Mouse (Mus musculus): Measurements from ENCODE around the gene Hao2. TPM values are rescaled to one million over a fixed set of nuclear protein-coding genes. Genes with fewer than 3 reads are reported as not detected.
A peak's percentile ranks its signal among the peaks of the same experiment; 100 is the strongest.

Gene Hao2
- polyA plus RNA-seq, 1 experiment from 2014 or later, result not detected

DNA sequence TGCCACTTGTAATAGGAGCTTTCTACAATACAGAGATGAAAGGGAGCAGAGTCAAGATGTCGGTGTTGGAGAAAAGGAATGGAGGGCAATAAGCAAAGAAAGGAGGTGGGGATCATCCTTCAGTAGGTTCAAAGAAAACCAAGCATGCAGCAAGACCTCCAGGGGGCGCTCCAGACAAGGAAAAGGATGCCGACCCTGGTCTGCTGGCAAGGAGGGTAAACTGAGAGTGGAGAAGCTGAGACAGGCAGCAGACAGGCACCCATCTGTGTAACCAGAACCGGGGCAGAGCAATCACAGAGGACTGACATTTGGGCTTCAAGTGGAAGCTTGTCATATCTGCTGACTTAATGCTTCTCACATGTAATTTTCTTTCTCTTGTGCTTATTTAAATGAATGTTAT, 22.6 kb upstream of the Hao2 start:
- Histone ChIP-seq H3K27ac (replicated peaks) (no peak overlapping the region), H3K9me3 (no peaks in the 10 kb centered on the region), H3K4me1 (no peaks in the 10 kb centered on the region), H3K36me3 (no peaks in the 10 kb centered on the region), H3K27me3 (no peaks in the 10 kb centered on the region), H3K4me2 (replicated peaks) (no peak overlapping the region), H3K9ac (replicated peaks) (no peak overlapping the region), H3K4me3 (no peak overlapping the region)
- WGBS, result 9% methylated on average over 4 of the region's 4 CpGs
- peak; percentile 79 for ATAC-seq (replicated peaks)

DNA sequence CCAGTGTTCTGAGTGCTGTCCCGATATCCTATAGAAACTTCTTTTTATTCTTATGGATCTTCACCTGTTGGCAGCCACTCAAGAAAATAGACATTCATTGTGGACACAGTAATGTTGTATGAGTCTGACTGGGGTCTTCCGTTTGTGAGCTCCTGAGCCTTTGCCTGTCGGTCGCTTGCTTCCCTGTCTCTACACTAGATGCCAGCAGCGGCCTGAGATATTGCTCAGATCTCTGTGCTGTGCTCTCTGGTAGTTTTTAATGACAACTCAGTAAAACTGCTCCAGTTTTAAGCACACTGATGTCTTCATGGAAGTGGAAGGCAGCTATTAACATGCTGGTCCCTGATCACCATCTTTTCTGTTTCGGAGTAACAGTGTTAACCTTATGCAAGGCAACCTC, 20.6 kb upstream of the Hao2 start:
- Histone ChIP-seq H3K4me1 (no peaks in the 10 kb centered on the region), H3K36me3 (no peaks in the 10 kb centered on the region), H3K9me3 (no peaks in the 10 kb centered on the region), H3K27ac (replicated peaks) (no peak overlapping the region), H3K27me3 (no peaks in the 10 kb centered on the region), H3K9ac (replicated peaks) (no peak overlapping the region), H3K4me3 (no peak overlapping the region), H3K4me2 (replicated peaks) (no peak overlapping the region)
- ATAC-seq (replicated peaks), result no peak
- 83% methylated on average over 6 of the region's 6 CpGs for WGBS

DNA sequence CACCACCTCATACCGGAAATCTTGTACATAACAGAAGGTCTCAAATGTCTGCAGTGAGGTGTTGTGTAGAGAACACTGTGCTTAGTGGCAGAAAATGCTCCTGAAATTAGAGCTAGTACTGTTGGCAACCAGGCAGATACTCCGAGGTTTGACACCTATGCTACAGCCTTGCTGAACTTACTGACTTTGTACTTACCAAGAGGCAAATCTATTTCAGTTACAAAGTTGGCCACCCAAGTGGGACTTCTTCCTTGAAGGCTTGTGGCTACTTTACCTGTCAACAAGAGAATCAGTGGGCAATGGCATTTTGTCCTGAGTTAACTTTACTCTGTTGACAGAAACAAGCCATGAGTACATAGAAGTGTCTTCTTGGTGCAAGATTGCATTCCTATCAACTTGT, 4.6 kb upstream of the Hao2 start:
- WGBS, result 93% methylated on average over 2 of the region's 2 CpGs
- Histone ChIP-seq H3K27ac (replicated peaks) (no peak overlapping the region), H3K9ac (replicated peaks) (no peak overlapping the region), H3K4me2 (replicated peaks) (no peak overlapping the region), H3K27me3 (no peaks in the 10 kb centered on the region), H3K36me3 (no peaks in the 10 kb centered on the region), H3K9me3 (no peaks in the 10 kb centered on the region), H3K4me3 (no peak overlapping the region), H3K4me1 (no peaks in the 10 kb centered on the region)
- no peak for ATAC-seq (replicated peaks)

DNA sequence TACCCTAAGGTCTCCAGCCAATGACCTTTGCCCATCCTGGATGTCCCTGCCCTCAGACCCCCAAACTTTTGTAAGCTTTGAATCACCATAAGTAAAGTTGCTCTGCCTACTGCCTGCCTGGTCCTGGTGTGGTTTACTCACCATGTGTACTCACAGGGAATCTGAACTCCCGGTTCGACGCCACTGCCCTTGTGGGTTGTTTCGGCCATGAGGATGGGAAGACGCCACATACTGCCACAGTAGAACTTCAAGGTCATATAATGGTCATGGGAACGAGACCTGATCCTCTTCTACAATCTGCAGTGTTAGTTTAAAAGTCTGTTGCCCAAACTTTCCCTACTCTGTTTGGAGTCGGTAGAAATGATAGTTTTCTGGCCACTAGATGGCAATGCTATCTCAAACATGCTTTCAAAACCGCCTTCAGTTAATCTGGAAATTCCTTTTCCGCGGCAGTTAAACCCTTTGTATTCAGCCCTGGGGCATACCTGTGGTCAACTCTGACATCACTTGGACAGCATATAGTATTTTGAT, 2.1 kb upstream of the Hao2 start:
- Histone ChIP-seq H3K36me3 (no peaks in the 10 kb centered on the region), H3K27ac (replicated peaks) (no peak overlapping the region), H3K9me3 (no peaks in the 10 kb centered on the region), H3K9ac (replicated peaks) (no peak overlapping the region), H3K4me1 (no peaks in the 10 kb centered on the region), H3K27me3 (no peaks in the 10 kb centered on the region), H3K4me2 (replicated peaks) (no peak overlapping the region), H3K4me3 (no peak overlapping the region)
- peak; percentile 46; the same call in 1 of the 2 replicates for ATAC-seq (replicated peaks)
- WGBS, result 47% methylated on average over 10 of the region's 10 CpGs

DNA sequence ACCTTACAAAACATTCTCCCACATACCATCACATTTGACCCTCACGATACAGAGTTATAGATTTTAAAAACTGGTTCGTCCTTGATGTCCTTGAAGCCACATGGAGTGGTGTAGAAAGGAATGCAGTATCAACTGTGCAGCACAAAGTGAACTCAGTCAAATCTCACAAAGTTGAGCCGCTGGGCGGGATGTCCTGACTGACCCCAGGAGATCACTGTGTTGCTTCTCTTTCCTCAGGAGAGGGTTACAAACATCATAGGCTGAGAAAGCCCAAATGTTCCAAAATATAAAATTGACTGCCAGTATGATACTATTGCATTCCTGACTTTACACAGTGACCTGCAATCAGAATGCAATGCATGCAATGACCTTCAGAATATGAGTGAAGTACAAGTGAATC, 2.6 kb downstream of the Hao2 start:
- Histone ChIP-seq H3K9me3 (no peaks in the 10 kb centered on the region), H3K36me3 (no peaks in the 10 kb centered on the region), H3K4me2 (replicated peaks) (no peak overlapping the region), H3K4me3 (no peak overlapping the region), H3K4me1 (no peaks in the 10 kb centered on the region), H3K27me3 (no peaks in the 10 kb centered on the region), H3K9ac (replicated peaks) (no peak overlapping the region), H3K27ac (replicated peaks) (no peak overlapping the region)
- 92% methylated on average over 4 of the region's 4 CpGs for WGBS
- no peak for ATAC-seq (replicated peaks)

DNA sequence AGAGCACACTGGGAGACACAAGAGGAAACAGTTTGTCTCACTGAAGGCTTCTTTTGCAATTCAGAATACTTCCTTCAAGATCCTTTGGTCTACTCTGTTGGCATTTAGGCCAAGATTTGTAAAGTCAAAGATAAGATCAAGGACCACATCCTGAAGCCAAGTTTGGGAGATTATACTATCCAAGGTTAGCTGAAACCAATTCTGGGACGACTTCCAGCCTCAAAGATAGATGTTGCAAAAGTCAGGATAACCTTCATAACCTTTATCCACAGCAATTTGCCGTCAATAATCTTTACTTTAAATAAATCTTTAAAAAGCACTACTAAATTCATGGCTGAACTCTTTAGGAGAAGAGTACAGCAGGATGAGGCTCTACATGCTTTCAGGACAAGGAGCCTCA, 4.8 kb downstream of the Hao2 start:
- WGBS, result 69% methylated on average over 2 of the region's 2 CpGs
- no peak for ATAC-seq (replicated peaks)
- no peaks in the 10 kb centered on the region for H3K4me1 ChIP-seq

DNA sequence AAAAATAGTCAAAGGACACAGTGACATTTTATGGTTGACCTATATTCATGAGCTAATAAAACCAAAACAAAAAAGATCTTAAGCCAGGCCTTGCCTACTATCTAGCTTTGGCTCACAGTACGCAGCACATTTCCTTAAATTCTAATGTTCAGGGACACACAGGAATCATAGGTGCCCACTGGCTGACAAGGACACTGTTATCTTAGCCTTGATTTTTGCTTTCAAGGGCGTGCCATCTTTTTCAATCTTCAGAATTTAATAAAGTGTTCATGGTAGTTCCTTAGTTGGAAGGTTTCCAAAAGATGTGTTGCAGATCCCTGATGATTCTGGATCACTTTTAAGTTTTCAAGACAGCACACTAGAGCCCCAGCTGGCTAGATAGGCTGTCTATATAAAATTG, 12.2 kb downstream of the Hao2 start:
- no peaks in the 10 kb centered on the region for H3K27me3 ChIP-seq
- no peak for ATAC-seq (replicated peaks)
- H3K4me1 ChIP-seq, result no peaks in the 10 kb centered on the region
- H3K4me3 ChIP-seq, result no peak overlapping the region
- no peaks in the 10 kb centered on the region for H3K9me3 ChIP-seq
- no peak overlapping the region for H3K4me2 ChIP-seq (replicated peaks)
- WGBS, result 88% methylated on average over 2 of the region's 2 CpGs
- H3K9ac ChIP-seq (replicated peaks), result no peak overlapping the region
- H3K36me3 ChIP-seq, result no peaks in the 10 kb centered on the region
- H3K27ac ChIP-seq (replicated peaks), result no peak overlapping the region

More for the DNA sequence above, 4.8 kb downstream of the Hao2 start:
- no peak overlapping the region for H3K9ac ChIP-seq (replicated peaks)
- H3K27me3 ChIP-seq, result no peaks in the 10 kb centered on the region
- H3K9me3 ChIP-seq, result no peaks in the 10 kb centered on the region
- H3K4me3 ChIP-seq, result no peak overlapping the region
- no peak overlapping the region for H3K4me2 ChIP-seq (replicated peaks)
- H3K27ac ChIP-seq (replicated peaks), result no peak overlapping the region
- H3K36me3 ChIP-seq, result no peaks in the 10 kb centered on the region

DNA sequence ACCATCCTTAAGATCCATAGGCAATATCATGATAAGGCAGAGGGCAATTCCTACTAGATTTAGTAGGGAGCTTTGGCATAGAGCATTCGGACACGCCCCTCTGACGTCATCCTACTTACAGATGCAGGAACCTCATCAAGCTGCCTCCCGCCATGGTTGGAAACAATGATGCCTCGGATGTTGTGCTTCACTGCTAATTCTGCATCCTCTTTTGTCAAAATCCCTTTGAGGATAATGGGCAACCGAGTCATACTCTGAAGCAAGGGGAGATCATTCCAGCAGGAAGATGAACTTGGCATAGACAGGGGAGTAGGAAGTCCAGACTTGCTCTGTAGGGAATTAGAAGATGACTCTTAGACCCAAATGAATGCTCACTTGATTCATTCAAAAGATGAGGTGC, 12.8 kb downstream of the Hao2 start:
- Histone ChIP-seq H3K4me2 (replicated peaks) (no peak overlapping the region), H3K4me1 (no peaks in the 10 kb centered on the region), H3K27ac (replicated peaks) (no peak overlapping the region), H3K4me3 (no peak overlapping the region), H3K9ac (replicated peaks) (no peak overlapping the region), H3K9me3 (no peaks in the 10 kb centered on the region), H3K27me3 (no peaks in the 10 kb centered on the region), H3K36me3 (no peaks in the 10 kb centered on the region)
- WGBS, result 55% methylated on average over 6 of the region's 6 CpGs
- no peak for ATAC-seq (replicated peaks)

DNA sequence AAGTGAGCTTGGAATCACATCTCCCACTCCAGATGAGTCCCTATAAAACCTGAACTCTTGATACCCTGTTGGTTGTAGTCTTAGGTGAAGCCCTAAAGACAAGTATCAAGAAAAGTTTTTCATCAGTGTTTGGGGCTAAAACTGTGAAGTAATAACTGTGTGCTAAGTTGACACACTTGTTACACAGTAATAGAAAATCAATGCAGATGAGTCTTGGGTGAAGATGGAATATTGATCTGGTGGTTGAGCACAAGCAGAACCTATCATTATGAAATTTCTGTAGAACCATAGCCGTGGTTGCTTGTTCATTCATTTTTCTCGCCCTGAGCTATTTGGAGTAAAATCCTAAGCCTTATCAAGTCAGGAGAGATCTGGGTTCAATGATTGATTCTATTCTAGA, 24.8 kb downstream of the Hao2 start:
- WGBS, result 88% methylated on average over 2 of the region's 2 CpGs

DNA sequence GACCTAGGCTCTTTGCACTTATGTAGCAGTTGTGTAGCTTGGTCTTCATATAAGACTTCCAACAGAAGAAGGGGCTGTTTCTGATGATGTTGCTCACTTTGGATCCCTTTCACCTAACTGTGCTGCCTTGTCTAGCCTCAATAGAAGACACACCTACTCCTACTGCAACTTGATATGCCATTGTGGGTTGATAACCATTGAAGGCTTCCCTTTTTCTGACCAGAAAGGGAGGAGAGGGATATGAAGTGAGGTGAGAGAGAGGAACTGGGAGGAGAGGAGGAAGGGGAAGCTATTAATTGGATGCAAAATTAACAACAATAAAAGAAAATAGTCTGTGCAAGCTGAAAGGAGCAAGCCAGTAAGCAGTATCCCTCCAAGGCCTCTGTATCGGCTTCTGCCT, 30.2 kb downstream of the Hao2 start:
- Histone ChIP-seq H3K27me3 (no peaks in the 10 kb centered on the region), H3K36me3 (no peaks in the 10 kb centered on the region), H3K27ac (replicated peaks) (no peak overlapping the region), H3K4me3 (no peak overlapping the region), H3K9ac (replicated peaks) (no peak overlapping the region), H3K9me3 (no peaks in the 10 kb centered on the region), H3K4me2 (replicated peaks) (no peak overlapping the region), H3K4me1 (no peaks in the 10 kb centered on the region)
- WGBS, result 95% methylated on average over 1 of the region's 1 CpGs
- no peak for ATAC-seq (replicated peaks)

More for the DNA sequence above, 24.8 kb downstream of the Hao2 start:
- Histone ChIP-seq H3K36me3 (no peaks in the 10 kb centered on the region), H3K9ac (replicated peaks) (no peak overlapping the region), H3K9me3 (no peaks in the 10 kb centered on the region), H3K4me1 (no peaks in the 10 kb centered on the region), H3K4me3 (no peak overlapping the region), H3K27me3 (no peaks in the 10 kb centered on the region), H3K27ac (replicated peaks) (no peak overlapping the region), H3K4me2 (replicated peaks) (no peak overlapping the region)
- no peak for ATAC-seq (replicated peaks)

DNA sequence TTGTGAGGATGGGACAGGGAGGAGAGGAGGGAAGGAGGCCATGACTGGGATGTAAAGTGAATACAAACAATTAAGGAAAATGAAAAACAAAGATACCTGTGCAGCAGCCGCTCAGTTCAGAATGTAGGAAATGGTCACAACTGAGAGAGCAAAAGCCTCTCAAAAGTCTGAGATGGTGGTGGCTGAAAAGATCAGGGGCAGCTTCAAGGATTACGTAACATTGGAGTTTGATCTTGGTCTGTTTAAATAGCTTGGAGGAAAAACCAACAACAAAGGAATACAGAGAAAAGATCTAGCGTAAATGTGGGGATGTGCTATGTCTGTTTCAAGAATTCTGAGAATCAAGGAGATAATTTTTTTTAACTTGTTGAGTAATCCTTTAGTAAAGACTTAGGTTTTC, 33.5 kb downstream of the Hao2 start, which contains the start of gene Hsd3b1:
Gene Hsd3b1 (minus strand): TSS at position 219 of the 400 bp plus-strand sequence.
- Histone ChIP-seq H3K9ac (replicated peaks) (no peak within 1 kb of the TSS), H3K4me1 (no peaks in the 10 kb centered on the region), H3K36me3 (no peaks in the 10 kb centered on the region), H3K27ac (replicated peaks) (no peak within 1 kb of the TSS), H3K27me3 (no peaks in the 10 kb centered on the region), H3K4me2 (replicated peaks) (no peak within 1 kb of the TSS), H3K9me3 (no peaks in the 10 kb centered on the region), H3K4me3 (no peak within 1 kb of the TSS)
- WGBS, result 94% methylated on average over 3 of the region's 3 CpGs
- ATAC-seq (replicated peaks), result no peak

DNA sequence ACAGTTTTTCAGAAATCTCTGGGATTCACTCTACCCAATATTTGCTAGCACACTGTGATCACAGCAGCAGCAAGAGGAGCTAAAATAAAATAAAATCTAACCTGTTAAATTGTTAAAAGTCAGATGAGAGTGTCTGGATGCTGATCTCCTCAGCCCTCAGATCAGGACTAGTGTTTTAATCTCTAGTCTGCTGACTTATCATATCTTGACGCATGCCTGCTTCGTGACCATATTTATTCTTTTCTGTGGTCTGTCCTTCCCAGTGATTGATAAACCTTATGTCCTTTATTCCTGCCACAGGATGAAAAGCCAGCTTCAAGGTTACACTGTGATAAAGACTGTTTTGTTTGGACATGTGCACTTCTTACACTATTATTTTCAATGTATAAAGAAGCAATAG, 35.0 kb downstream of the Hao2 start:
- no peak for ATAC-seq (replicated peaks)
- H3K4me1 ChIP-seq, result no peaks in the 10 kb centered on the region
- H3K4me2 ChIP-seq (replicated peaks), result no peak overlapping the region
- H3K9me3 ChIP-seq, result no peaks in the 10 kb centered on the region
- H3K36me3 ChIP-seq, result no peaks in the 10 kb centered on the region
- no peaks in the 10 kb centered on the region for H3K27me3 ChIP-seq
- H3K9ac ChIP-seq (replicated peaks), result no peak overlapping the region
- 86% methylated on average over 2 of the region's 2 CpGs for WGBS
- H3K4me3 ChIP-seq, result no peak overlapping the region
- no peak overlapping the region for H3K27ac ChIP-seq (replicated peaks)

DNA sequence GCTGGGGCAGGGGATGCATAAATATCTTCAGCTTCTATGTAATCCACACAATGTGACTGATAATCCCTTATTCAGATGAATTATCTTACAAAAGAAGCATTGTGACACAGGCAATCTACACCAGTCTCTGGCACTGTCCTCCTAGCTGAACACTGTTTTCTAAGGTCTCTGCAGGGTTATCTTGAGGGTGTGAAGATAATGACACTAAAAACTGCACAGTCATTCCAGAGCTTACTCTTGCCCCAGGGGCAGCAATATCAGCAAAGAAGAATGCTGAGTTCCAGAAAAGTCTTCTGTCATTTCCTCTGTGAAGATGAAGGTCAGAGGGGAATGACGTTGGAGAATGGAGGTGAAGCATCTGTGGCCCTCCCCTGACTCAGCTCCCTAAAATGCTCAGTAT, 36.1 kb downstream of the Hao2 start:
- Histone ChIP-seq H3K4me2 (replicated peaks) (no peak overlapping the region), H3K4me1 (no peaks in the 10 kb centered on the region), H3K9me3 (no peaks in the 10 kb centered on the region), H3K27ac (replicated peaks) (no peak overlapping the region), H3K9ac (replicated peaks) (no peak overlapping the region), H3K4me3 (no peak overlapping the region), H3K27me3 (no peaks in the 10 kb centered on the region), H3K36me3 (no peaks in the 10 kb centered on the region)
- WGBS, result 76% methylated on average over 1 of the region's 1 CpGs
- ATAC-seq (replicated peaks), result no peak
